Mouse (Mus musculus) cerebellum, adult 9-10 months (tissue): ENCODE measurements around the gene Sel1l3.
A peak's percentile ranks its signal among the peaks of the same experiment; 100 is the strongest.

Experiments
- DNase-seq: peaks from one replicate; pipeline ENCODE4 v3.0.0; 2022

The Sel1l3 gene

GRCm38 (mm10) chr5:53172908-53173307, 40.8 kb downstream of the Sel1l3 start:
- DNase-seq: no peak

GRCm38 (mm10) chr5:53172256-53172636, 41.5 kb downstream of the Sel1l3 start:
- DNase-seq: no peak

- no peak for DNase-seq
These were observed 42.0 kb downstream of the Sel1l3 start for GRCm38 (mm10) chr5:53171611-53172255.

GRCm38 (mm10) chr5:53167564-53167963, 46.2 kb downstream of the Sel1l3 start:
- no peak for DNase-seq

GRCm38 (mm10) chr5:53165672-53166071, 48.1 kb downstream of the Sel1l3 start:
- no peak for DNase-seq

GRCm38 (mm10) chr5:53162436-53162835, 51.3 kb downstream of the Sel1l3 start:
- peak; percentile 70 for DNase-seq

GRCm38 (mm10) chr5:53161506-53162186, 52.1 kb downstream of the Sel1l3 start:
- peak; percentile 98 for DNase-seq

- DNase-seq: no peak
These were observed 53.5 kb downstream of the Sel1l3 start for GRCm38 (mm10) chr5:53160207-53160606.

GRCm38 (mm10) chr5:53159631-53160030, 54.1 kb downstream of the Sel1l3 start:
- DNase-seq: peak; percentile 66

GRCm38 (mm10) chr5:53159166-53159565, 54.6 kb downstream of the Sel1l3 start:
- DNase-seq: no peak

- no peak for DNase-seq
These were observed 57.6 kb downstream of the Sel1l3 start for GRCm38 (mm10) chr5:53155985-53156679.

- DNase-seq: peak; percentile 71
These were observed 59.2 kb downstream of the Sel1l3 start for GRCm38 (mm10) chr5:53154501-53154900.

- DNase-seq: no peak
These were observed 59.6 kb downstream of the Sel1l3 start for GRCm38 (mm10) chr5:53154078-53154477.

GRCm38 (mm10) chr5:53153144-53153543, 60.6 kb downstream of the Sel1l3 start:
- DNase-seq: no peak

- DNase-seq: no peak
These were observed 62.3 kb downstream of the Sel1l3 start for GRCm38 (mm10) chr5:53151379-53151960.

GRCm38 (mm10) chr5:53148960-53149685, 64.6 kb downstream of the Sel1l3 start:
- peak; percentile 88 for DNase-seq

- no peak for DNase-seq
These were observed 65.4 kb downstream of the Sel1l3 start for GRCm38 (mm10) chr5:53148160-53148923.

- no peak for DNase-seq
These were observed 66.3 kb downstream of the Sel1l3 start for GRCm38 (mm10) chr5:53147418-53147817.

GRCm38 (mm10) chr5:53146684-53147061, 67.1 kb downstream of the Sel1l3 start:
- no peak for DNase-seq

- no peak for DNase-seq
These were observed 67.6 kb downstream of the Sel1l3 start for GRCm38 (mm10) chr5:53146049-53146683.

- peak; percentile 93 for DNase-seq
These were observed 71.1 kb downstream of the Sel1l3 start for GRCm38 (mm10) chr5:53142587-53142986.
